Mouse (Mus musculus) stomach, embryonic 15.5 days (tissue): ENCODE measurements around the gene T2. TPM values are rescaled to one million over a fixed set of nuclear protein-coding genes. Genes with fewer than 3 reads are reported as not detected.
"Not testable (repeated sequence)": the region's sequence is repeated elsewhere in the genome, so short reads cannot be mapped to it uniquely, and the experiment has no call there.

Experiments used
- ATAC-seq: fragments of 200-750 bp; cut with Nextera tagmentation; 2 replicates; pipeline ENCODE4 v1.8.0; 2017; ENCODE audit warnings: low read depth, moderate number of reproducible peaks, moderate TSS enrichment; ENCODE audit not compliant: insufficient read depth, low FRiP score
- H3K27ac ChIP-seq: fragments of 300-500 bp; sonication (generic); 2 replicates; pipeline ENCODE4 v1.5.1; 2015; ENCODE audit warnings: mild to moderate bottlenecking, inconsistent platforms
- H3K27me3 ChIP-seq: fragments of 300-500 bp; sonication (generic); replicated peaks from 2 replicates; pipeline ENCODE4 v1.6.1; 2015; ENCODE audit warnings: inconsistent platforms
- H3K36me3 ChIP-seq: fragments of 300-500 bp; sonication (generic); 2 replicates; pipeline ENCODE4 v1.6.1; 2015; ENCODE audit warnings: inconsistent platforms
- H3K4me1 ChIP-seq: fragments of 300-500 bp; sonication (generic); 2 replicates; pipeline ENCODE4 v1.6.1; 2015; ENCODE audit warnings: inconsistent platforms
- H3K4me2 ChIP-seq: fragments of 300-500 bp; sonication (generic); 2 replicates; pipeline ENCODE4 v1.6.1; 2015; ENCODE audit warnings: mild to moderate bottlenecking, inconsistent platforms
- H3K4me3 ChIP-seq: fragments of 300-500 bp; sonication (generic); replicated peaks from 2 replicates; pipeline ENCODE4 v1.5.1; 2015; ENCODE audit warnings: inconsistent platforms
- H3K9ac ChIP-seq: fragments of 300-500 bp; sonication (generic); 2 replicates; pipeline ENCODE4 v1.6.1; 2015; ENCODE audit warnings: inconsistent platforms
- H3K9me3 ChIP-seq: fragments of 300-500 bp; sonication (generic); 2 replicates; pipeline ENCODE4 v1.6.1; 2016; ENCODE audit warnings: inconsistent platforms
- WGBS: fragments of 180-500 bp; shearing (Covaris S2); methylation state at CpG from one replicate; pipeline ENCODE4 v1.1.7; 2015; 5-methylcytosine and 5-hydroxymethylcytosine counted together
- polyA plus RNA-seq: library from polyadenylated mRNA; unstranded; fragments of >200 nt; fragmentation: Nextera tagmentation; extraction: Ambion mirVana; gene quantifications from 2 replicates; pipeline ENCODE4 v1.2.1, GENCODE M21; 2015

The T2 gene
- 0.48 and 0.49 TPM in 2 replicates for polyA plus RNA-seq

DNA sequence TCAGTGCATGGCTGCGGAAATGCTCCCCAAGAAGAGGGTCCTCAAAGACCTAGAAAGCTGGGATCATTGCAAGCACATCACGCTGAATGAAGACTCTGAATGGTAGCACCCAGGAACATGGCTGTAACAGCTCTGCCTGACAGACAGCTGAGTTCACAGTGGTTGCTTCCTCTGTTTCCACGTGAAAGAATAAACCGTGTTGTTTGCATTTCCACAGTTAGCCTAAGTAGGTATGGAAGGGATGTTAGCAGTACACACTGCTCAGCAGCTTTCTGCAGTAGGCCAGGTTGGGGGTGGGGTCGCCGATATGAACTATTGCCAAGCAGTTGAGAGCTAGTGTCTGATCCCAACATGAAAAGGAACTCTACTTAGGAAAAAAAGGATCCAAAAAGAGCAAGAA is at the start of gene T2:
T2 (plus strand) TSS at position 301 of the 400 bp plus-strand sequence.
- H3K4me3 ChIP-seq = no peak within 1 kb of the TSS
- H3K9me3 ChIP-seq = no peaks in the 10 kb centered on the region
- no peak within 1 kb of the TSS for H3K9ac ChIP-seq
- no peak for ATAC-seq
- 74% methylated on average over 6 of the region's 6 CpGs for WGBS
- H3K4me2 ChIP-seq = no peak within 1 kb of the TSS
- H3K4me1 ChIP-seq = no peaks in the 10 kb centered on the region
- H3K36me3 ChIP-seq = no peaks in the 10 kb centered on the region
- H3K27ac ChIP-seq = no peak within 1 kb of the TSS
- no peaks in the 10 kb centered on the region for H3K27me3 ChIP-seq

DNA sequence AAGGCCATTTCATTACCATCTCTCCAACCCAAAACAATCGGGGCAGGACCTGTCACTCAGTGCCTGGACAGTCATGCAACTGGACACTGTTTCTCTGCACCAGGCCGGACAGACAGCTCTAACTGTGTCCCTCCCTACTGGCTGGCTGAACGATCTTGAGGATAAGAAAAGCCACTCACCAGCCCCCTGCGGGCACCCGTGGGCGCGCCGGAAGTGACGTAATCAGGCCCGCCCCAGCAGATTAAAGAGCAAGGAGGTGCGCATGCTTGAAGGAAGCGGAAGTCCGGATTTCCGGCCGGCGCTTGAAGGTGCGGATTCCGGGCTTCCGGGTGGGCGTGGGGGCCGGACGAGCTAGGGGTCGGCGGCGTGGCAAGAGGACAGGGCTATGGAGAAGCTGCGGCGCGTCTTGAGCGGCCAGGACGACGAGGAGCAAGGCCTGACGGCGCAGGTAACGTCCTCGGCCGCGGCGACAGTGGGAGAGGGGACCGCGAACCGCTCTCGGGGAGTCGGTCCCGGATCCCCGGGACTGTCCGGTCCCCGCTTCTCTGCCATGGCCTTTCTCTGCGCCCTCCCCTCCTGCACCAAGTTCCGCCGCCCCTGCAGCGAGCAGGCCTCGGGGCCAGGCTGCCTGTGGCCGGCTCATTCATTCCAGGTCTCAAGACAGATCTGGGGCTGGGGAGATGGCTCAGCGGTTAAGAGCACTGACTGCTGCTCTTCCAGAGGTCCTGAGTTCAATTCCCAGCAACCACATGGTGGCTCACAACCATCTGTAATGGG is 44.8 kb upstream of the T2 start, which contains the start of gene Sft2d1:
Sft2d1 (plus strand) TSS at position 265 of the 777 bp plus-strand sequence.
- Histone ChIP-seq H3K4me3 (peak within 1 kb of the TSS; percentile 87), H3K27ac (peak within 1 kb of the TSS; percentile 68; the same call in 1 of the 2 replicates), H3K9ac (peak within 1 kb of the TSS; percentile 79), H3K4me2 (peak within 1 kb of the TSS; percentile 67), H3K27me3 (no peaks in the 10 kb centered on the region), H3K4me1 (peaks cover 10% of the 10 kb centered on the region), H3K36me3 (no peaks in the 10 kb centered on the region), H3K9me3 (no peaks in the 10 kb centered on the region)
- under 1% methylated on average over 51 of the region's 54 CpGs for WGBS
- peak; percentile 95 for ATAC-seq

DNA sequence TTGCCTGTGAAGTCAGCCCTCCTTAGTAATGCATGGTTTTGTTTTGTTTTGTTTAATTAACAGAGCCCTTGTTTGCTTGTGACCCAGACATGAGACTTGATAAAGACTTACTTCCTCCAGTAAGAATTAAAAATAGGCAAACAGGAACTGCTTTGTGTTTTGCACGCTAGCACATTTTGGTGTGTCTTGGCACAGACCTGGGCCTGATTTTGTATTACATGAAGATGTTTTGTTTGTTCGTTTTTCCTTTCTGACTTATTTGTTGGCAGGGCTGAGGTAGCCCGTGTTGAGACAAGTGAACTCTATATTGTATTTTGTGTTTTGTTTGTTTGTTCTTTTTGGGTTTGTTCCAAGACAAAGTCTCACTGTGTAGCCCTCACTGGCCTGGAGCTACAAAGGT is 44.0 kb upstream of the T2 start:
- H3K4me3 ChIP-seq = peak overlapping the region; percentile 87
- H3K4me2 ChIP-seq = peak overlapping the region; percentile 67
- peak overlapping the region; percentile 79; the same call in 1 of the 2 replicates for H3K9ac ChIP-seq
- 33% methylated on average over 3 of the region's 3 CpGs for WGBS
- ATAC-seq = no peak
- no peaks in the 10 kb centered on the region for H3K9me3 ChIP-seq
- no peak overlapping the region for H3K27ac ChIP-seq
- no peaks in the 10 kb centered on the region for H3K27me3 ChIP-seq
- peaks cover 10% of the 10 kb centered on the region for H3K4me1 ChIP-seq
- H3K36me3 ChIP-seq = no peaks in the 10 kb centered on the region

DNA sequence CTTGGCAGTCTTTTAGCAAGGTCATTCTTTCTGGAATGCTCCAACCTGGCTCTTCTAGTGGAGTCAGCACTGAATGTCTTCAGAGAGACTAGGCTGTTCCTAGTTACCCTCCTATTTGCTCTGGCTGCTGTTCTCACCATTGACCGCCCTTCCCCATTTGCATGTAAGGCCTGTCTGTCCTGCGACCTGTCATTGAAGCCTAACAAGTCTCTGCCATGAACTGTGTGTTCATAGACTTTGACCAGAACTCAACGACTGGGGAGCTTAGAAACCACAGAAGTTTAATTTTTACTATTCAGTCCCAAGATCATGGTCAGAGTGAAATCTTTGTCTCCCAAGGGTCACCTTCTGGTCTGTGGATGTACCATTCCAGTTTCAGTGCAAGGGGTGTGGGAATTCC is 41.8 kb upstream of the T2 start:
- WGBS = 94% methylated on average over 3 of the region's 3 CpGs
- H3K9me3 ChIP-seq = no peaks in the 10 kb centered on the region
- H3K4me3 ChIP-seq = no peak overlapping the region
- no peak overlapping the region for H3K27ac ChIP-seq
- no peaks in the 10 kb centered on the region for H3K36me3 ChIP-seq
- H3K4me1 ChIP-seq = peaks cover 10% of the 10 kb centered on the region
- ATAC-seq = no peak
- no peaks in the 10 kb centered on the region for H3K27me3 ChIP-seq
- no peak overlapping the region for H3K9ac ChIP-seq
- no peak overlapping the region for H3K4me2 ChIP-seq

DNA sequence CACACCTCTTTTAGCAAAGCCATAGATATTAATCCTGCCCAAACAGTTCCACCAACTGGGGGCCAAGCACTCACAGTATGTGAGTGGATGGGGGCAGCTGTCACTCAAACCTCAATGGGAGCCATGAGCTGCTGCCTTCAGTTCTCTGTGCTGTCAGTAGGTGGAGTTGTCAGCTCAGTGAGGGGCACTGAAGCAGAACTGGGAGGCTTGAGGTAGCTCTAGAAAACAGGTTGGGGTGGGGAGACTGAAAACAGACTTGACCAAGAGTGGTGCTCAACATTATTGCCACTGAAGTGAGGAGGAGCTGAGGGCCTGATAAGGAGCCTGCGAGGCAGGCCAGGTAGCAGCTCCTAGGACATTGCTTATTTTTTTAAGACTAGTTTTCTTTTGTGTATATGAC is 39.5 kb upstream of the T2 start:
- ATAC-seq = no peak
- H3K4me3 ChIP-seq = no peak overlapping the region
- H3K9ac ChIP-seq = no peak overlapping the region
- H3K9me3 ChIP-seq = no peaks in the 10 kb centered on the region
- H3K4me1 ChIP-seq = peaks cover 10% of the 10 kb centered on the region
- H3K4me2 ChIP-seq = no peak overlapping the region
- no peaks in the 10 kb centered on the region for H3K36me3 ChIP-seq
- no peak overlapping the region for H3K27ac ChIP-seq
- WGBS = 79% methylated on average over 1 of the region's 1 CpGs
- no peaks in the 10 kb centered on the region for H3K27me3 ChIP-seq

DNA sequence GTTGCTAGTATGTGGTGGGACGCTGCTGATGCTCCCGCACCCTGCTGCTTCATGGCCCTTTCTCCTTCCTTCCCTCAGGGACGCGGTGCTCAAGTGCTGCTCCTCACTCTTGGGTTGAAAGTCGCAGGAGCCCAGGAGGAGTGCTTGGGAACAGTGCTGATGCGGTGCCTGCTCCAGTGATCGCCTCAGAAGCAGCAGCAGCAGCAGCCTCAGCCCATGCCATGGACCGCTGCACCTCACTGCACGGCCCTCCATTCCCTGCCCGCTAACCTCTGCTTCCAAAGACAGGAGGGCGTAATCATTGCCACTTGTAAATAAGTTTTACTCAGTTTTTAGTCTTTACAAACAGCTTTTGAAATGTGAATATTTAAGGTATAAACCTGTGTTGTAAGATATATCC is 28.9 kb upstream of the T2 start:
- not testable (repeated sequence) for H3K36me3 ChIP-seq, ATAC-seq

DNA sequence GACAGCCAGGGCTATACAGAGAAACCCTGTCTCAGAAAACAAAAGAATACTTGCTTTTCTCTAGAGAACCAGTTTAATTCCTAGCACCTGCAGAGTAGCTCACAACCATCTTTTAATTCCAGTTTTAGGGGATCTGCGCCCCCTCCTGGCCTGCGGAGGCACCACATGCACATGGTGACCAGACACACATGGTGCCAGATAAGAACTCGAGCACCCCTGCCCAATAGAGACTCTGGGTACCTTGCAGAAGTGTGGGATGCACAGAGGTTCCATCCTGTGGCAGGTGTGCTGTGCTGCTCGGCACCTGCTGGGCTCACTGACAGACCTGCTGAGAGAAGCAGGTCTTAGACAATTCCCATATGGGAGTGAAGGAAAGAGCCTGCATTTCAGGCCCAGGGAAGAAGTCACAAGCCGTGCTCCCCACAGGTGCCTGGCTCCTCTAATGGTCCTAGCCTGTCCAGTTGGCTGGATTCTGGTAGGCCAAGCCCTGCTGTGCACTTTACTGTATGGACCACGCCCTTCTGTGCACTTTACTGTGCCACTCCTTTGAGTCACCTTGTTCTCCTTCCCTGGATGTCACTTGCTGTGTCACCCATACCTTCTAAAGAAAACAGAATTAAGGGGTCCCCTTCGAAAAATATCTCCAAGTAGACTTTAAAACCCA is 27.1 kb upstream of the T2 start:
- Histone ChIP-seq H3K4me3 (no peak overlapping the region), H3K36me3 (0 out of 2 replicates have a peak, but pooled peaks cover 4% of the 10 kb centered on the region), H3K27me3 (no peaks in the 10 kb centered on the region), H3K9me3 (no peaks in the 10 kb centered on the region), H3K4me2 (no peak overlapping the region), H3K27ac (no peak overlapping the region), H3K4me1 (no peaks in the 10 kb centered on the region), H3K9ac (no peak overlapping the region)
- WGBS = 68% methylated on average over 7 of the region's 7 CpGs
- no peak for ATAC-seq

More for the DNA sequence above, 28.9 kb upstream of the T2 start:
- WGBS = 94% methylated on average over 11 of the region's 11 CpGs
- not testable (repeated sequence) for H3K27ac ChIP-seq, H3K27me3 ChIP-seq, H3K9me3 ChIP-seq, H3K4me3 ChIP-seq, H3K9ac ChIP-seq, H3K4me1 ChIP-seq, H3K4me2 ChIP-seq

DNA sequence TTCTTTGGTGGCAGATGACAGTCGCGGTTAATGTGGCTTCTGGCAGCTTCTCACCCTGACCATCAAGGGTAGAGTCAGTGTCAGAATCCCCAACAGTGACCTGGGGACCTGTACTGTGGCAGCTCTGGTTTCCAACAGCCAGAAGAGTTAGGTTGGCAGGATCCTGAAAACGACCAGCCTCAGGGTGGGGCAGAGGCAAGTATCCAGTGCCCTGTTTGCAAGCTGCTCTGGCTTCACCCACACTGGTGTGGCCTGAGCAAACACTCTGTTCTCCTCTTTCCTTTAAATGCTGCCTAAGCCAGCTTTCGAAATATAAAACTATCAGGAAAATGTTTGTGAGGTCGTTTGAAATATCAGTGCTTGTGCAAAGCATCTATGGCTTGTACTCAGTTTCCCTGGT is 25.2 kb upstream of the T2 start:
- Histone ChIP-seq H3K9ac (no peak overlapping the region), H3K4me3 (no peak overlapping the region), H3K36me3 (0 out of 2 replicates have a peak, but pooled peaks cover 4% of the 10 kb centered on the region), H3K9me3 (no peaks in the 10 kb centered on the region), H3K4me2 (no peak overlapping the region), H3K27me3 (no peaks in the 10 kb centered on the region), H3K27ac (no peak overlapping the region), H3K4me1 (no peaks in the 10 kb centered on the region)
- ATAC-seq = no peak
- WGBS = 61% methylated on average over 5 of the region's 5 CpGs

DNA sequence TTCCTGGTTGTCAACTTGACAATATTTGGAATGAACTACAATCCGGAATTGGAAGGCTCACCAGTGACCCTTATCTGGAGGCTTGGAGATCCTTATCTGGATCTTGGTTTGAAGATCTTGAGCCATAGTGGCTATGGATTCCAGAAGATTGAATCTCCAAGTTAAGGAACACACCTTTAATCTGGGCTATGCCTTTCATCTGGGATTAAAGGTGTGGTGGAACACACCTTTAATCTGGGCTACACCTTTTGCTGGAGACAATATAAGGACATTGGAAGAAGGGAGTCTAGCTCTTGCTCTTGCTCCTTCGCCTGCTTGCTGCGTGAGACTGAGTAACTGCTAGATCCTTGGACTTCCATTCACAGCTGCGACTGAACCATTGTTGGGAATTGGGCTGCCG is 18.6 kb upstream of the T2 start, which contains the start of gene Prr18:
Prr18 (plus strand) TSS at position 301 of the 400 bp plus-strand sequence.
- not testable (repeated sequence) for H3K9ac ChIP-seq
- 92% methylated on average over 1 of the region's 5 CpGs for WGBS

DNA sequence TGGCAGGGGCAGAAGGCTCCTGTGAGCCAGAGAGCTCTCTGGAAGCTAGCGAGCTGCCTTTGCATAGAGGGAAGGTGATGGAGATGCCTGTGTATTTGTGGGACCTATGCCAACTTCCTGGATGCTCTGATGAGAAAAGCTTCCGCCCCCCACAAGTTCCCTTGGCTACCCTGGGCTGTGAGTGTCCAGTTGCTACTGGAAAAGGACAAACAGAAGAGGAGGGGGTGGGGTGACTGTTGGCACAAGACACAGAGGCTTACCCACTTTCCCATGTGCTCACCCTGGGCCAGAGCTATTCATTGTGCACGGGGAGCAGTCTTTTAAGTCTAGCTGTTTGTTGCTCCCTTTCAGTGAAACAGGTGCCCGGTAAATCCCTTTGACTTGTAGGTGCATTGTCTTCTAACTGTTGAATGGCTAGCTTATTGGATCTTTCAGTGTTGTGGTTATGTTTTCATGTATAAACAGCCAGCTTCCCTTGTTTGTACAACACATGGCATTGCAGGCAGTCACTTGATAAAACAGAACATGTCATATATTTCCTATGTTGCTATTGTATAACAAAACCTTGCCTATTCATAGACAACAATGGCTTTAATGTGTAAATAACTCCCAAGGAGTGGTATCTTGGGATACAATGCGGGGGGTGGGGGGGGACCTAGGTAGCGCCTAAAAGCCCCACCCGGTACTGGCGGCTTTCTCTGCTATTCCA is 16.0 kb upstream of the T2 start:
- no peak for ATAC-seq
- H3K4me2 ChIP-seq = peak overlapping the region; percentile 98
- no peaks in the 10 kb centered on the region for H3K36me3 ChIP-seq
- WGBS = 33% methylated on average over 8 of the region's 8 CpGs
- H3K4me3 ChIP-seq = peak overlapping the region; percentile 48
- H3K27ac ChIP-seq = no peak overlapping the region
- no peak overlapping the region for H3K9ac ChIP-seq
- peaks cover 42% of the 10 kb centered on the region for H3K27me3 ChIP-seq
- no peaks in the 10 kb centered on the region for H3K9me3 ChIP-seq
- H3K4me1 ChIP-seq = peaks cover 13% of the 10 kb centered on the region

More for the DNA sequence above, 18.6 kb upstream of the T2 start, which contains the start of gene Prr18:
- H3K27ac ChIP-seq, H3K4me3 ChIP-seq, H3K4me2 ChIP-seq, H3K9me3 ChIP-seq, H3K36me3 ChIP-seq, ATAC-seq: not testable (repeated sequence)
- H3K27me3 ChIP-seq = peaks cover 37% of the 10 kb centered on the region
- H3K4me1 ChIP-seq = peaks cover 13% of the 10 kb centered on the region

DNA sequence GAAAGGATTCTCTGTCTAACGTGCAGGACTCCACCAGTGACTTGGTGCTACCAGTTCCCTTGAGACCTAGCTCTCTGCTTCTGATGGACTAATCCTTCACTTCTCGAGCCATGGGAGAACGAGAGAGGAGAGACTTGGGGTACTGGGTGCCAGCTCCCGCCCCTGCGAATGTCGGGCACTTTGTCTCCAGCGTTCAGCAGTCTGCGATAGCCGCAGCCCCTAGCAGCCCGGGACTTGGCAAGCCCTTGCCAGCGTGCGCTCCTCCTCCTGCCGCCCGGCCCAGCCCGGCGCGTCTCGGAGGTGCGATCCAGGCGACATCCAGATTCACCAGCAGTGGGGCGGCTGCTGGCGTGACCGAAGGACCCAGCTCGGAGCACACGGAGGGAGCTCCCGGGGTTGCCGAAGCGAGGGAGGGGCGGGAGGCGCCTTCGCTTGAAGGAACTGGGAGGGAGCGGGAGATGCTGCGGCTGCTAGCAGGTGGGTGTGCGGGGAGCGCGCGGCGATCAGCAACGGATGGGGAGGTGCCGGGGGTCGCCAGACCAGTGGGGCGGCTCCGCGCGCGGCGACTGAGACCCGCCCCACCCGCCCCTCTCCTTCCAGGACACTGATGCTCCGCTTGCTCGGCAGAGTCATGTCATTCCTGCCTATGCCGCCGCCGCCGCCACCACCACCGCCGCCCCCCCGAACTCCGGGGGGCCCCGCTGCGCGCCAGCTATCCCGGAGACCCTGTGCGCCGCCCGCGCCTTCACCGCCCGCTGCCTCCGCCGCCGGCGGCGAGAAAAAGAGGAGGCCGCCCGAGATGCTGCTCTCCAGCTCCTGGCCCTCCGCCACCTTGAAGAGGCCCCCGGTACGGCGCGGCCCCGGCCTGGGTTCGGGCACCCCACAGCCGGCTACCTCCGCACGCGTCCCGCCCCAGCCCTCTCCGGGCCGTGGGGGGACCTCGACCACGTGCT is 15.1 kb upstream of the T2 start:
- Histone ChIP-seq H3K27me3 (peaks cover 42% of the 10 kb centered on the region), H3K36me3 (no peaks in the 10 kb centered on the region)

More for the DNA sequence above, 15.1 kb upstream of the T2 start:
- Histone ChIP-seq H3K9ac (peak overlapping the region; percentile 42), H3K9me3 (no peaks in the 10 kb centered on the region), H3K4me1 (peaks cover 13% of the 10 kb centered on the region), H3K4me3 (peak overlapping the region; percentile 48), H3K4me2 (peak overlapping the region; percentile 98), H3K27ac (no peak overlapping the region)
- under 1% methylated on average over 62 of the region's 92 CpGs for WGBS
- ATAC-seq = 0 out of 2 replicates have a peak, but pooled peaks have one; percentile 40
